Mouse (Mus musculus) liver, adult 2 months (tissue): ENCODE data around the gene Itpk1. TPM values are rescaled to one million over a fixed set of nuclear protein-coding genes. Genes with fewer than 3 reads are reported as not detected.

Experiments
- DNase-seq: peaks from one replicate; pipeline ENCODE4 v3.0.0-alpha.2; 2011; ENCODE audit warnings: low read depth, low spot score; ENCODE audit errors: extremely low read depth
- H3K27ac ChIP-seq: fragments of 200-500 bp; replicated peaks from 2 replicates; pipeline ENCODE4 v1.5.1; 2012; ENCODE audit warnings: low read depth, mild to moderate bottlenecking, control low read depth, inconsistent platforms, low read length; ENCODE audit not compliant: insufficient read depth
- H3K27me3 ChIP-seq: fragments of 200-500 bp; 2 replicates; pipeline ENCODE4 v1.6.1; 2012; ENCODE audit warnings: mild to moderate bottlenecking, moderate library complexity, low read length, inconsistent platforms; ENCODE audit not compliant: control insufficient read depth, insufficient read depth
- H3K36me3 ChIP-seq: fragments of 200-500 bp; 2 replicates; pipeline ENCODE4 v1.6.1; 2012; ENCODE audit warnings: low read length, inconsistent platforms; ENCODE audit not compliant: control insufficient read depth, insufficient read depth
- H3K4me1 ChIP-seq: fragments of 200-500 bp; 2 replicates; pipeline ENCODE4 v1.6.1; 2011; ENCODE audit warnings: low read length; ENCODE audit not compliant: control insufficient read depth, insufficient read depth
- H3K4me3 ChIP-seq: fragments of 200-500 bp; 2 replicates; pipeline ENCODE4 v1.5.1; 2011; ENCODE audit warnings: low read depth, mild to moderate bottlenecking, control low read depth, low read length, moderate library complexity; ENCODE audit not compliant: insufficient read depth
- H3K79me2 ChIP-seq: fragments of 200-500 bp; 2 replicates; pipeline ENCODE4 v1.6.1; 2012; ENCODE audit warnings: inconsistent platforms, mild to moderate bottlenecking, low read length, moderate library complexity; ENCODE audit not compliant: control insufficient read depth, insufficient read depth
- H3K9ac ChIP-seq: fragments of 200-500 bp; 2 replicates; pipeline ENCODE4 v1.6.1; 2012; ENCODE audit warnings: low read depth, mild to moderate bottlenecking, control low read depth, inconsistent platforms, low read length
- CTCF ChIP-seq: fragments of 200-500 bp; IDR thresholded peaks from 2 replicates; pipeline ENCODE4 v1.5.1; 2011; ENCODE audit warnings: low read depth, low read length, control low read depth
- POLR2A ChIP-seq: fragments of 200-500 bp; IDR thresholded peaks from 2 replicates; pipeline ENCODE4 v1.6.1; 2011; ENCODE audit warnings: low read length, control low read depth; ENCODE audit not compliant: insufficient read depth; ENCODE audit errors: extremely low read depth
- WGBS: fragments of 180-500 bp; shearing (Covaris S2); methylation state at CpG from one replicate; pipeline ENCODE4 v1.1.7; 2018; 5-methylcytosine and 5-hydroxymethylcytosine counted together
- polyA plus RNA-seq: library from polyadenylated mRNA; depleted of rRNA; stranded (reverse); fragments of >200 nt; gene quantifications from 2 replicates; pipeline ENCODE4 v1.2.3, GENCODE M21; 2012
- total RNA-seq: library from RNA; depleted of rRNA; stranded (reverse); fragments of >200 nt; gene quantifications from 2 replicates; pipeline ENCODE4 v1.2.3, GENCODE M21; 2014

The Itpk1 gene
- total and polyA plus RNA-seq, 2 experiments, result 7.9 to 21.0 TPM

- Histone ChIP-seq H3K4me3 (no peak overlapping the region), H3K27me3 (no peaks in the 10 kb centered on the region), H3K4me1 (peaks cover 10% of the 10 kb centered on the region), H3K27ac (0 out of 2 replicates have a peak overlapping the region, but pooled peaks have one; percentile 5), H3K79me2 (0 out of 2 replicates have a peak, but pooled peaks cover 6% of the 10 kb centered on the region), H3K9ac (no peak overlapping the region), H3K36me3 (no peaks in the 10 kb centered on the region)
- DNase-seq, result no peak
- WGBS, result 88% methylated on average over 5 of the region's 5 CpGs
- TF ChIP-seq CTCF, result no peak
- no peak for TF ChIP-seq POLR2A
Observed at GRCm38 (mm10) chr12:102625118-102625517, 79.6 kb downstream of the Itpk1 start.

- DNase-seq, result peak; percentile 73
- Histone ChIP-seq H3K27me3 (no peaks in the 10 kb centered on the region), H3K4me3 (no peak overlapping the region), H3K79me2 (0 out of 2 replicates have a peak, but pooled peaks cover 6% of the 10 kb centered on the region), H3K27ac (no peak overlapping the region), H3K9ac (no peak overlapping the region), H3K36me3 (no peaks in the 10 kb centered on the region), H3K4me1 (peaks cover 11% of the 10 kb centered on the region)
- WGBS, result 17% methylated on average over 9 of the region's 9 CpGs
- no peak for TF ChIP-seq POLR2A
- no peak for TF ChIP-seq CTCF
Observed at GRCm38 (mm10) chr12:102623827-102624226, 80.9 kb downstream of the Itpk1 start.

- Histone ChIP-seq H3K4me3 (no peak overlapping the region), H3K4me1 (peaks cover 13% of the 10 kb centered on the region), H3K27ac (no peak overlapping the region), H3K79me2 (no peaks in the 10 kb centered on the region; the same call in 1 of the 2 replicates), H3K36me3 (no peaks in the 10 kb centered on the region), H3K9ac (no peak overlapping the region), H3K27me3 (no peaks in the 10 kb centered on the region)
- no peak for TF ChIP-seq CTCF
- TF ChIP-seq POLR2A, result no peak
- DNase-seq, result no peak
- 80% methylated on average over 12 of the region's 12 CpGs for WGBS
Observed at GRCm38 (mm10) chr12:102622302-102622842, 82.4 kb downstream of the Itpk1 start.

- H3K4me1 ChIP-seq, result peaks cover 13% of the 10 kb centered on the region
- H3K36me3 ChIP-seq, result no peaks in the 10 kb centered on the region
- H3K27ac ChIP-seq, result no peak overlapping the region
- WGBS, result 95% methylated on average over 4 of the region's 4 CpGs
- no peak for DNase-seq
- H3K27me3 ChIP-seq, result no peaks in the 10 kb centered on the region
- H3K79me2 ChIP-seq, result no peaks in the 10 kb centered on the region; the same call in 1 of the 2 replicates
- H3K9ac ChIP-seq, result no peak overlapping the region
- H3K4me3 ChIP-seq, result no peak overlapping the region
- no peak for TF ChIP-seq POLR2A
- TF ChIP-seq CTCF, result no peak
Observed at GRCm38 (mm10) chr12:102621811-102622210, 82.9 kb downstream of the Itpk1 start.

GRCm38 (mm10) chr12:102621205-102621604 lies 83.5 kb downstream of the Itpk1 start:
- 88% methylated on average over 4 of the region's 4 CpGs for WGBS
- no peaks in the 10 kb centered on the region; the same call in 1 of the 2 replicates for H3K79me2 ChIP-seq
- H3K4me3 ChIP-seq, result no peak overlapping the region
- no peak overlapping the region for H3K9ac ChIP-seq
- no peaks in the 10 kb centered on the region for H3K27me3 ChIP-seq
- no peak for TF ChIP-seq POLR2A
- TF ChIP-seq CTCF, result no peak
- H3K36me3 ChIP-seq, result no peaks in the 10 kb centered on the region
- DNase-seq, result no peak
- peaks cover 13% of the 10 kb centered on the region for H3K4me1 ChIP-seq
- no peak overlapping the region for H3K27ac ChIP-seq

GRCm38 (mm10) chr12:102619908-102620307 lies 84.8 kb downstream of the Itpk1 start:
- no peaks in the 10 kb centered on the region; the same call in 1 of the 2 replicates for H3K79me2 ChIP-seq
- no peak overlapping the region for H3K27ac ChIP-seq
- H3K9ac ChIP-seq, result no peak overlapping the region
- H3K27me3 ChIP-seq, result no peaks in the 10 kb centered on the region
- H3K4me1 ChIP-seq, result peaks cover 9% of the 10 kb centered on the region
- no peak for DNase-seq
- H3K36me3 ChIP-seq, result no peaks in the 10 kb centered on the region
- TF ChIP-seq POLR2A (no peak), CTCF (no peak)
- WGBS, result 85% methylated on average over 7 of the region's 7 CpGs
- H3K4me3 ChIP-seq, result no peak overlapping the region
